Comparison of ENCODE assay signal across 22 mouse cellular contexts in genomic region chr12:86129696-86130095, GRCm38 (mm10). TPM values are rescaled to one million over a fixed set of nuclear protein-coding genes. Genes with fewer than 3 reads are reported as not detected.
DNase-seq lines count a peak whose midpoint lies in the region; ATAC-seq lines count a peak whose summit lies in the region.
"Had no signal": no experiment of that assay in that cellular context is flagged by ENCODE, and none has a peak within 500 bp of the region (broad histone marks: within the 10 kb centered on the region; RNA-seq: fewer than 3 reads in every experiment).

No protein-coding gene starts in this region.

- no peak for ATAC-seq in kidney, embryonic 15.5 days (replicated peaks; ENCODE audit: low FRiP score)
- ATAC-seq: forebrain, embryonic 15.5 days; midbrain, embryonic 13.5 days had no signal

- 61% methylated on average over 10 of the region's 10 CpGs for WGBS in kidney, embryonic 15.5 days

- no peaks in the 10 kb centered on the region for H3K9me3 ChIP-seq in kidney, embryonic 15.5 days (replicated peaks)
- H3K9me3 ChIP-seq: embryonic facial prominence, embryonic 15.5 days; forebrain, embryonic 15.5 days; limb, embryonic 13.5 days; liver, embryonic 13.5 days; megakaryocyte, embryonic 14.5 days; midbrain, embryonic 13.5 days had no signal

- no peaks in the 10 kb centered on the region for H3K27me3 ChIP-seq in kidney, embryonic 15.5 days
- H3K27me3 ChIP-seq: embryonic facial prominence, embryonic 15.5 days; forebrain, embryonic 15.5 days; limb, embryonic 13.5 days; liver, embryonic 13.5 days; midbrain, embryonic 13.5 days had no signal

- H3K9ac ChIP-seq in kidney, embryonic 15.5 days = no peak overlapping the region
- H3K9ac ChIP-seq: embryonic facial prominence, embryonic 15.5 days; forebrain, embryonic 15.5 days; liver, embryonic 13.5 days; lung, embryonic 14.5 days; midbrain, embryonic 13.5 days had no signal

- H3K4me2 ChIP-seq in kidney, embryonic 15.5 days = no peak overlapping the region
- H3K4me2 ChIP-seq: embryonic facial prominence, embryonic 15.5 days; forebrain, embryonic 15.5 days; limb, embryonic 13.5 days; liver, embryonic 13.5 days; lung, embryonic 14.5 days; midbrain, embryonic 13.5 days had no signal

- H3K36me3 ChIP-seq in kidney, embryonic 15.5 days = no peaks in the 10 kb centered on the region
- H3K36me3 ChIP-seq: embryonic facial prominence, embryonic 15.5 days; forebrain, embryonic 15.5 days; limb, embryonic 13.5 days; liver, embryonic 13.5 days; midbrain, embryonic 13.5 days had no signal

- H3K27ac ChIP-seq in kidney, embryonic 15.5 days = no peak overlapping the region
- H3K27ac ChIP-seq: embryonic facial prominence, embryonic 15.5 days; forebrain, embryonic 15.5 days; kidney, postnatal 0 days; limb, embryonic 13.5 days; liver, embryonic 13.5 days; midbrain, embryonic 13.5 days had no signal

- DNase-seq in kidney, adult 11 months = peak; percentile 73
- DNase-seq in ES-CJ7 (ENCODE audit: low read depth, low spot score) (peak; percentile 41), ZHBTc4 (ENCODE audit: low read depth, low spot score) (peak; percentile 56)
- DNase-seq in kidney, postnatal 14 days = peak; percentile 53
- DNase-seq in adrenal gland, adult (ENCODE audit: inconsistent age in 2 of 2, low spot score in 1 of 2) = no peak
- no peak for DNase-seq in right cerebral cortex, postnatal 4 days
- DNase-seq: adrenal gland, postnatal 25 days; B cell, adult 2 months; cerebellum, adult 8-10 months; gastrocnemius, postnatal 10 days; heart, adult 11 months; layer of hippocampus, adult 9-11 months; liver, embryonic 13.5 days; lung, embryonic 14.5 days; spleen, adult 18-20 months had no signal

- H3K4me3 ChIP-seq in kidney, embryonic 15.5 days (replicated peaks) = no peak overlapping the region
- H3K4me3 ChIP-seq: embryonic facial prominence, embryonic 15.5 days; forebrain, embryonic 15.5 days; limb, embryonic 13.5 days; liver, embryonic 13.5 days; megakaryocyte, embryonic 14.5 days; midbrain, embryonic 13.5 days had no signal

- 0 out of 2 replicates have a peak, but pooled peaks cover 4% of the 10 kb centered on the region for H3K4me1 ChIP-seq in kidney, embryonic 15.5 days
- H3K4me1 ChIP-seq: embryonic facial prominence, embryonic 15.5 days; forebrain, embryonic 15.5 days; liver, embryonic 13.5 days; megakaryocyte, embryonic 14.5 days; midbrain, embryonic 13.5 days had no signal

RNA-seq across cellular contexts. Expression of gene Ift43, which starts 47.4 kb away (rescaled TPM):
- polyA plus RNA-seq in kidney, embryonic 15.5 days (2015; fragmentation: Nextera tagmentation; extraction: Ambion mirVana) = 70.6 and 76.1 TPM in 2 replicates

RNA-seq across cellular contexts. Expression of gene Tgfb3, which starts 50.9 kb away (rescaled TPM):
- 27.1 and 31.1 TPM in 2 replicates for polyA plus RNA-seq in kidney, embryonic 15.5 days (2015; fragmentation: Nextera tagmentation; extraction: Ambion mirVana)

Comparison
In these comparisons a context has a peak if more than half of its experiments do, and no peak if none do; other contexts are left out.
1. DNase-seq: peak in kidney, adult 11 months (single experiment), ES-CJ7 (single experiment), ZHBTc4 (single experiment) and kidney, postnatal 14 days (single experiment); none in adrenal gland, adult (0 of 2) and right cerebral cortex, postnatal 4 days (single experiment).